Mouse (Mus musculus): ENCODE results near the gene Klf12. TPM values are rescaled to one million over a fixed set of nuclear protein-coding genes. Genes with fewer than 3 reads are reported as not detected.

Gene Klf12
- total RNA-seq, 2 experiments from 2014 or later: 14.2 to 14.7 TPM

DNA sequence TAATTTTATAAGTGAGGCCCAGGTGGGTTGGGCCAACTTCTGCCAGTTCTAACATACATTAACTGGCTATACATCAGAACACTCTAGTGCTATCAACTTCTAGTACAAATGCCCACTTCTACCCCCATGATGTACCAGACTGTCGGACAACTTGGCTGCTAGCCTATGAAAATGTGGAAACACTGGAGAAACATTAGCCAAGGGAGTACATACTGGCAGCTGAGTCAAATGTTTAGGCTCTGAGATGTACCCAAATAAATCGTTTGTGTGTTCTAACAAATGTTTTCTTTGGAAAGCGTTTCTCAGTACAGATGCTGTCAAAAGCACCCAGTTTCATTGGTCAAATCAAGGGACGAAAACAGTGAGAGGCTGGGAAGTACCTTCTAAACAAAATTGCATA lies 152.0 kb downstream of the Klf12 start:
- DNase-seq: no peak

DNA sequence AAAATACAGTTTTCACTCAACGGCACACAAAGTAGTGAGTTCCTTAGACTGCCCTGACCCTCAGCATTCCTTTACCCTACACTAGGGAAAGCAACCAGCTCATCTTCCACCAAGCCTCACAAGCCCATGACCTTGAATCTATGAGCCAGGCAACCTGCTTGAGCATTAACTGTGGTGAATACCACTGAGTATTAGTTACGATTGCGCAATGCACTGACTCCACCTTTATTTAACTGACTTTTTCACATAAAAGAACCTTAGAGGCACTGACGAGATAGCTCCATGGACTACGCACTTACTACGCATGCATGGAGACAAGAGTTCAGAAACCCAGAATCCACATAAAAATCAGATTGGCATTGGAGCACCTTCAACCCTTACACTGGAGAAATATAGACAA lies 158.4 kb downstream of the Klf12 start:
- DNase-seq: no peak

DNA sequence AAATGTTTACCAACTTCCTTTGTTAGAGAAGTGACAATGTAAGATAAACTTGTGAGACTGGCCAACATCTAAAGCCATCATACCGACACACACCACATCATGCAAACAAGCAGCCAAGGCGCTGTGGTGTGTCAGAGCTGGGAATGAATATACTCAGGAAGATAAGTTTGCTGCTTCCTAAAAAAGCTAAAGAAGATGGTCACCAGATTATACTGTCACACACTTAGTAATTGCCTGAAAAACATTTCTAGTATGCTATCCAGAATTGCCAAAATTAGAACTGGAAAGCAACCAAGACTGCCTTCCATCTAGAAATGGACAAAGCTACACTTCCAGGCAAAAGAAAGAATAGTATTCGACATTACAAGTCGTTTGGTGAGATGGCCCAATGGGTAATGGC lies 163.4 kb downstream of the Klf12 start:
- no peak for DNase-seq

DNA sequence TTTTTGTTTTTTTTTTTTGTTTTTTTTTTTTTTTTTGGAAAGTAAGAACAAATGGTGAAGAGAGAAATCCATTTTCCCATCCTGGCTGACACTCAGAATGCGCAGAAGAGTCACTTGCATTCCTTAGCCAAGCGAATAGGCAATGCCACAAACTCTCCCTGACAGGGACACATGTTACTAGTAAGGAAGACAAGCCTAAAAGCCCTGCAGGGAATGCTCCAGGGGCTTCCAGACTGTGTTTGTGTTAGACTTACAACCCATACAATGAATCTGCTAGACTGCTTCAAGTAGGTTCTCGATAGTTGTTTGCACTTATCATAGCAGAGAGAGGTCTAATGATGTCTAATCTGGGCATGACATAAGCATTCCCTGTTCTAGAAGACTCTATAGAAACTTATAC lies 164.6 kb downstream of the Klf12 start:
- no peak for DNase-seq

DNA sequence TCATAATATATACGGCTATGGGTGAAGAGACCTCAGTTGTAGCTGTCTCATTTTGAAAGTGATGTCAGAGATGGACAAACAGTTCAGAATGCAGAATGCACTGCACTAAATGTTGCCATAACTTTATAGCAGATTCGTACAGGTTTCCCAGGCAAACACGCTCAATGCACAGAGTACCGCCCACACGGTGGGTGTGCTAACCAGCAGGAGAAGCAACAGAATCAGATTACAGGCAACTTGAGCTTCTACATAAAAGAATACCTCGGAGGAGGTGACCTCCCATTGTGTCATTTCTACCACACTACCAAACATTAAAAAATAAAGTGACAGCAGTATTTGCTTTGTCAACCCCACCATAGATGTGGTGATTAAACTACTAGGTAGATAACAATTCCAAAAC lies 171.1 kb downstream of the Klf12 start:
- DNase-seq: no peak

DNA sequence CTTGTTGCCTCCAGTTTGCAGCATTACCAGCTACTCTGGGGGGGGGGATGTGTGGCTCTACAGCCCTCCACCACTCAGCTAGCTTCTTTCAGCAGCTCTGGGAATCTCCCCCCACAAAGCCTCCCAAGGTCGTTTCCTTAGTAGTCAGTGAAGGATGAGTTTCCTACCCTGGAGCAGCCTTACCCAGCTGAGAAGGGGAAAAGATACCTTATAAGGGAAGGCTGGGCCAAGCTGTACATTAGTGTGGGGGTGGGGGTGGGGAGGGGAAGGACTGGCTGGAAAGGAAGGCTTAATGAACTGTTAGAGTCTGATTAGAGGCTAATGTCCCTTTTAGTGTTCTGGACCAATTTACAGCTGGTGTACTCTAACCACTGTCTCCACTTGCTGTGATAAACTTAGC lies 172.7 kb downstream of the Klf12 start:
- DNase-seq: no peak

DNA sequence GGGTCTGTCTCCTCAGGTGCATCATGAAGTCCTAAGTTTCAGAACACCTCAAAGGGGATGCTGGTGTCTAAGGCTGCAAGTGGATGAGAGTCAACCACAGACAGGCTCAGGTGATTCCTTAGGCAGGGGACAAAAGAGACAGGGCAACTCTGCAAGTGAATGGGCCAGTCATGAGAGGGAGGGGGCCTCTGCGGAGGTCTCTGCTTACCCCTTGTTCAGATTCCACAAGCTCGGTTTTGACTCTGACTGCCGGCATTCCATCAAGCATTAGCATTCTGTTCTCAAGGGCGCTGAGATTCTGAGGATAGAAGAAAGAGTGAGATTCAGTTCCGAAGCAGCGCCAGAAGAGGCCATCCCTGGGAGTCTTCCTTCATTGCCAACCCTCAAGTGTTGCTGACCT lies 174.9 kb downstream of the Klf12 start:
- DNase-seq: no peak

DNA sequence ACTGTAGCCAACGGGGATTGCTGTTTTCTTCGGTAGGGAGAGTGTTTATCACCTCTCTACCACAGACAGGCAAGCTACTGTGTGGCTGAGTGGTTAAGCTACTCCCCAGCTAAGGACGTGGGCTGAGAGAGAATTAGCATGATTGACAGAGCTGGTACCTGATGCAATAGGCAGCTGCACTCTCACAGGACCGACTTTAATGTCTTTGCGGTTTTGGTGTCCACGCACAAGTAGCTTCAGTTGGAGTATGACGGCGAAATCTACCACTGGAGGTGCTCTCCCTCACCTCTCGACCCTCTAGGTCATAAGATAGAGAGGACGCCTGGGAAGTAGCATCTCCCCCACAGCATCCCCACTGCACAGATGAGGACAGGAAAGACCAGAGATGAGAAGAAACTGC lies 178.9 kb downstream of the Klf12 start:
- no peak for DNase-seq

DNA sequence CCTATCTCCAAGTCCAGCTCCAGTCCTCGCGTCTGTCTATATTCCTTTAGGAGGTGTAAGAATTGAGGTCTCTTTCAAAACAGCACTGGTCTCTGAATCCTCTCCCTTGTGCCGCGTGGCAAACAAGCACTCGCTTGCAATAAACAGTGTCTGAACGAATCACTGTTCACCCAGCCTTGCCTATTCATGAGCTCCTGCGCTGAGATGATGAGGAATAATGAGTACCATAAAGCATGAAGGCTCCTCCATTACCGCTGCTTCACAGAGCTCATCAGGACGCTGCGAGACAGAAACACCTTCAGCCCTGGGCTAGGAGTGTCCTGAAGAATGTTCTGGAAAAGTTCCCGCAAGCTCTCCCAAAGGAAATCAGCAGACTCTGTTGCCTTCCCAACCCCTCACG lies 179.7 kb downstream of the Klf12 start:
- DNase-seq: no peak

DNA sequence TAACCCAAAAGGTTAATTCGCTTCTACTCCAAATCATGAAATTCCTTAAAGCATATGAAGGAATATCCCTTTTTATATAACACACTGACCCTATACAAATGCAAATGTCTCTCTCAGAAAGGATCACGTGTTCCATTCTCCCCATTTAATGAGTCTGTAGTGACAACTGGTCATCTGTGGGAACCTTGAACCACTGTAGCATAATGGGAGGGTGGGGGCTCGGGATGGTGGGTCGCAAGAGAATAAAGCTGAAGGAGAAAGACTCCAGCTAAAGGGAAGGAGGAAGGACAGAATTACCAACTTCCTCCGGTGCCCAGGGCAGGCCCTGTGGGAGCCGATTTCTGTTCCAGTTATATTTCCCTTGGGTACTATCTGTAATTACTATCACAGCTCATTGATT lies 180.7 kb downstream of the Klf12 start:
- no peak for DNase-seq

DNA sequence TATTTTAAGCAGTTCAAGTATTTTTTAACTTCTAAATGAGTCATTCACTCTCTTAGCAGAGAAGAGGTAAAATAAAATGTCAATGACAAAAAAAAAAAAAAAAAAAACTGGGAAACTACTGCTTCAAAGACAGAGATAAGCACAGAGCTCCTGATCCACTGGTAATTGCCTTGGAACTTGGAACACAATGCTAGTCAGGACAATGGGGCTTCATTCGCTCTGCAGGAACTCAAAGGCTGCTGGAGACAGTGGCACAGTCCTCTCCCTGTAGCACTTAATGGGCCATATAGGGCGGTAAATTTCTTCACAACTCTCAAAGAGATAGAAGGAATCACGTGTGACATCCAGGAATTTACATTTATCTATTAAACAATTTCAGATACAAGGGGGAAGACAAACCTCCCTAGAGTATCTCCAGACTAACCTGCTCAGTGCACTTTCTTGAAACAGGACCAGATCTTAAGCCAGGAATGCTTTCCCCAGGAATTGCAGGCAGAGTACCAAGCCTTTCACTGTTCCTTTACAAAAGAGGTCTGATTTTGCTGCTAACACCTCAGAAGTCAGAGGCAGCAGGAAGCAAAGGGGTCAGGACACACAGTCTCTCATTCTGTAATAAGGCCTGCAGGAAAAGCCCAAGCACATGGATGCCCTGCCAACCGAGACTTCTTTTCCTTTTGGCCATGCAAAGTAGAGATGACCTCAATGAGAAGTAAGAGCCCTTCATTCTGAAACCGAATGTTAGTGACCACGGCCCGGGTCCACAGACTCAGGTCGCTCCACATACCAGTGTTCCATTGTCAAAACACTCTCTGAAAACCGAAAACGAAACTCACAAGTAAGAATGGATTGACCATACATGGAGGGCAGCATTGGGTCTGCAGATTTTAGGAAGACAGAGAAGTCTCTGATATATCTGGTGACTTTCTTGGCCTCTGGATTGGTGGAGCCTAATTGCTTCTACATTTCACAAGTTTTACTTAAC lies 187.0 kb downstream of the Klf12 start:
- no peak for DNase-seq

DNA sequence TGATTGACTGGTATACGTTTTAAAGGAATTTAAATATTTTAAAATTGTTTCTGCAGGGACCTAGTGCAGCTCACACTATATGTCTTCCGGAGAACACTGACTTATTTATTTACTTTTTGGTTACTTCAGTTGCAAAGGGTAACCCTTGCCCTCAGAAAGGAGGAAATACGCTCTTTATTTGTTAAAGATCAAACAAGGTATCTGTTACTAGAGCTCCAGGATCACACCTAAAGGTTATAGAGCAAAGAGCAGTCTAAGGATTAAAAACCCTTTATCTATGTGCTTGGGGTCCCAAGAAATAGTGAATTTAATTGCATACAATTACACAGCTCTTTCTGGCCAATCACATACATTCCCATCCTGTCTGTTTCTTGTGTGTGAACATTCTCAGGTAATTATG lies 188.7 kb downstream of the Klf12 start:
- no peak for DNase-seq

DNA sequence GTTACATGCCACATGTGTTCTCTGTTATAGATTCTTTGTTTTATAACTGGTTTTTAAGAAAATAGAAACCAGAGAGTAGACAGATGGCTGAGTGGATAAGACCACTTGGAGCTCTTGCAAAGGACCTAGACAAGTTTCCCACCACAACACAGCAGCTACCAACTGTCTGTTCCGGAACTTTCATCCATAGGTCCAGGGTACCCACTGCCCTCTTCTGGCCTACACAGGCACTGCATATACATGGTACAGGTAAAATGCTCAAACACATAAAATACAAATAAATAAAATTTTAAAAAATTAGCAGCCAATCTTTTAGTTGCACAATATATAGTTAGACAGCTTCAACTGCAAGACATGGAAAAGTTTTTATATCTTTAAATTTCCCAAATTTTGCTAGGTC lies 194.0 kb downstream of the Klf12 start:
- no peak for DNase-seq

DNA sequence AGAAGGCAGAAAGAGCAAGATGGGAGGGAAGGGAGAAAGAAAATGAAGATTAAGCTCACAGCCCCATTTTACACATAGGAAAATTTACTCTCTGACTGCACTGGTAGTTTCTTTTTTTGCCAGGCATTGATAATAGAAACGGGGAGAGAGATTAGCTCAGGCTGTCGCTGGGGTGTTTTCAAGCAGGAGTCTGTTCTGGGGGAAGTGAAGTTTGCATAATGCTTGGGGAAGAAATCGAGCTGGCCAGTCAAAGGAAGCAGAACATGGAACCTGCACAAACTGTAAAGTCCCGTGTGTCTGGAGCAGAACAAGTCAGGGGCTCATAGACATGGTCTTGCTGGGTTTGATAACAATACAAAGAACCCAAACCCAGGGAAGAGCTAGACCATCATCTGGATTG lies 204.9 kb downstream of the Klf12 start:
- no peak for DNase-seq

DNA sequence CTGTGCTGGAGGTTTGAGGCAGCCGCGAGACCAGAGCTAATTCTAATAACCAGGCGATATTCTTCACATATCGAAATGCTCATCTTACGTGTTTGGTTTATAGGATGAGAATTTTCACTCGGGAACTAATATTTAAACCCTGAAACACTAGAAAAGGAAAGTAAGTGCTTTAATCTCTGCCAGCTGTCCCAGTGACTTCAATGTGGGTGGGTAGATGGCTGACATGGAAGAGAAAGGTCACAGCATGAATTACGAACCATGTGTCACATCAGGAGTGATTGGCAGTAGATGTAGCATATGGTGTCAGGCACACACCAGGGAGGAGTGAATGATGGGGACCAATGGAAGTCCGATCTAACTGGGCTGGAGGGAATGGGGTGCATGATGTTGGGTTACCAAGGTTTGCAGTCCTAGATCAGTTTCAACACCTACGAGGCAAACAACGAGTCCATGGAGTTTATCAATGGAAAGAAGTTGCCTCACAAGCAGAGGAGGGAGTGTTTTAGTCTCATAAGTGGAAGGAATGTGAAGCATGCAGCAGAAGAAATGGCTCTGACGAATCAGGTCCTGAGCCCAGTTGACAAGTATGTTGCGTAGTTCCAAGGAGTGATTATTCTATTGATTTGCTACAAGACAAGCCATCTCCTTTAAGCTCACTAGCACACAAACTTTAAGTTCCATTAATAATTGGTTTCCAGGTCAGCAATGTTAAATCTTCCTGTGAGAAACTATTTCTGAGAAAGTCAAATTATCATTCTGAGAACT lies 211.9 kb downstream of the Klf12 start:
- no peak for DNase-seq

DNA sequence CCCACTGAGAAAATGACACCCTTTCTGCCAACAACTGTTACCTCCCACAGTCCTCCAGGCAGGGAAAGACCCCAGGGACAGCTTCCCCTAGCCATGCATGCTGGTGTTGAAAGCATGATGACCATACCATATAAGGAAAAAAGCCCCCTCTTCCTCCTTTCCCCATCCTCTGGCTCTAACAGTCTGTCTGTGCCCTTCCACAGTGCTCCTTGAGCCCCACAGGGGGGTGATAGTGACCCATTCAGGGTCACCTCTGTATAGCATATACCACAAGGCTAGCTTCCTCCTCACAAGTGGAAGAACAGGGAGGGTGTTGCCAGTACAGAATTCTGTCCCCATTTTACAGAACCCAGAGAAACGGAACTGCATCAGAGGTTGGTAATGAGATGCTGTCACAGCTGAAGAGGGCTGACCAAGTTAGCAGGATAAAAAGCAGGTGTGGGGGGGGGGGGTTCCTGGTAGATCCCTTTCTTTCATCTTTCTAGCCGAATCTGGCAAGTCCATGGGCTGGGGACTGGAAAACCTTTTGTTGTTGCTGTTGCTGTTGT lies 214.9 kb downstream of the Klf12 start:
- no peak for DNase-seq

DNA sequence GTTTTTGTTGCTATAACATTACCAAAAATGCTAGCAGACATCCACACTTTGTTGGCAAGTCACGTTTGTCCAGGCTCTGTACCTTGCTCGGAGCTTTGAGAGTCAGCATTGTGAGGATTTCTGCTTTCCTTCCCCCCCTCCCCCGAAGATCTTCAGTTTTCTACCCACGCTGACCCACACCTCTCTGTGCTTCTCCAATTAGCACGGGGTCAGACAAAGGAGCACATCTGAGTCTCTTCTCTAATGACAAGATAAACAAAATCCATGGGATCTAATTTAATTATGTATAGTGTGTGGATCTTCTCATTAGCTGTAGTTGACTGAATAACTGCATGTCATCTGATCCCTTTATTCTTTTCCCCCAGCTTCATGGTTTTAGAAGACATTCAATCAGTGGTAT lies 215.8 kb downstream of the Klf12 start:
- no peak for DNase-seq

DNA sequence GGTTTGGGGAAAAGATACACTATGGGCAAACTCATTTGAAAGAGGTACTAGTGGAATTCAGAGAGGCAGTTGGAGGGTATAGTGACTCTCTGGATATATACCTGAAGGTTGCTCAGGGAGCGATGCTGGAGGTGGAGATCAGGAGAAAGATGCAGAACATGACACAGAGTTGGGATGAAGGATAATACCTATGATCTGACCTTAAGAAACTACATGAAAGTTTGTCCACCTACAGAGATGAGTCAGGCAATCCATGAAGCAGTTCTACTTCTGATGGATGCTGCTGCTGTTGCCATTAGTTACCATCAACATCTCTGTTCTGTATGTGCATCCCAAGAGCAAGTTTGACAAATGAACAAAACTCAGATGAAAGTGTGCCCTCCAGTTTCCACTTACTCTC lies 222.0 kb downstream of the Klf12 start:
- DNase-seq: no peak

DNA sequence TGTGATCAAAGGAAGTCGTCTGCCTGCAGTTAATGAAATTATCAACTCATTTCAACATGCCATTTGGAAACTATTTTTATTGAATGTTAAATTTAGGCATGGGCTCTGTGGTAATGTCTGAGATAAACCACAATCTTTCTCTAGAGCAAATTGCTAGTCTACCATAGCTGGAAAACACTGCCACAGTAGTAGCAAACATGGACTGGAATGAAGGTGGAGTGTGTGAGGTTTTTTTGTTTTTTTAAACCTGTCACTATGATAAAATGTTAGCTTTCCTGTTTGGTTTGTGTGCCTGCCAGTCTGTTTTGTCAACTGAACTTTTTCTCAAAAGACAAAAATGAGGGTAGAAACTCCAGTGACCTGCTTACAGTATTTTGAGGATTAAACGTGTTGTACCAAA lies 230.3 kb downstream of the Klf12 start:
- no peak for DNase-seq

DNA sequence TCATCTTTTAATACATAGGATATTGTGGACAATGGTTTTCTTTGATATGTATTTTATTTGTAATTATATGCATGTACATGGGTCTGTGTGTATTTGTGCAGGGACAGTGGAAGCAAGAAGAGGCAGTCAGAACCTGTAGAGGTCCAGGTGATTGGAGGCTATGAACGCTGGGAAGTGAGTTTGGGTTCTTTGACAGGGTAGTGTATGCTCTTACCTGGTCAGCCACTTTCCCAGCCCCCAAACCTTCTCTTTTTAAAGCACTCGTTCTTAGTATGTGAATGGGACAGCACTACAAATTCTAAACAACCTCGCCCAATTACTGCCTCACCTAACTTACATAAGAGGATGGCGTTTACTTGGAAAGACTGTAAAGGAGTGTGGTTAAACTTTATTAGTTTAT lies 231.0 kb downstream of the Klf12 start:
- no peak for DNase-seq

DNA sequence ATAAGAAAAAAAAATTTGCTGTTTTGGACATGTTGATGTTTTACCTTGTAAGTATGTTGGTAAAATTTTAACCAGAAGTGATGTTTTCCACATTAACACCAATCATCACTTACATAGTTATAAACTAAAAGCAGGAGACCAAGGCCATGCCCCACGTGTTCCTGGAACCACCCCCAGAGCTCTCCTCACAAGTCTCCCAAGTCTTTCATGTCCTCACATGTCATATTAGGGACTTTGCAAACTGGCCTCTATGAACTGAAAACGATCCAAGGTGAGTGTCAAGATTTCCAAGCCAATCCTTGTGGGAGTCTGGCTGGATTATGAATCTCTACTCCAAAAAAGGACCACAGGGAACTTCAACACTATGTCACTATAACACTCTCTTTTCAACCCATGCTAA lies 231.6 kb downstream of the Klf12 start:
- no peak for DNase-seq

DNA sequence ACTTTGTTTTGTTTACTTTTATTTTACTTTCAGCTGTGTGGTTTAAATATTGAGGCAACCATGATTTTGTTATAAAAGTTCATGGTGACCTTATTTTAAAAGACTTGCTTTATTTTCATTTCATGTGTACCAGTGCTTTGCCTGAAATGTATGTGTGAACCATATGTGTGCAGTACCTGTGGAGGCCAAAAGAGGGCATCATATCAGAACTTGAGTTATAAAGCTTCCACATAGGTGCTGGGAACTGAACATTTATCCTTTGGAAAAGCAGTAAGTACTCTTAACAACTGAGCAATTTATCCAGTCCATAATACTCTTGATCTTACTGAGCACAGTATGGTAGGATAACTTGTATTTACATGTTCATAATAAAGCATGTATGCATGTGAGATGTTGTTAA lies 239.0 kb downstream of the Klf12 start:
- no peak for DNase-seq

DNA sequence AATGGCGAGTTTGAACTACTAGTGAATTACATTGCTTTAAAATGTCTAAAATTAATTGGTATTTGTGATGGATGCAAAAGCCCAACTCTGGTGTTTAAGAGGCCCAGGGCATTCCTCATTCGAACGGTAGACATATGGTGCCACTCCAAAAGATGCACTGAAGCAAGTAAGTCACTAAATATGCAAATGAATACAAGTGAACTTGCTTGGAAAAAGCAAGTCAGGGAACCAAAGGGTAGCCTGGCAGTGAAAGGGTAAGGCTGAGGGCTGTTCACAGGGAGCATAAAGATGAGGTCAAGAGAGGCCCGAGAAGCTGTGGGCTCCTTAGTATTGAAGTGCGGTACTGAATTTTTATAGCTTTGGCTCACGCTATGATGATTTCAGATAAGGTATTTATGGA lies 242.7 kb downstream of the Klf12 start:
- DNase-seq: no peak

DNA sequence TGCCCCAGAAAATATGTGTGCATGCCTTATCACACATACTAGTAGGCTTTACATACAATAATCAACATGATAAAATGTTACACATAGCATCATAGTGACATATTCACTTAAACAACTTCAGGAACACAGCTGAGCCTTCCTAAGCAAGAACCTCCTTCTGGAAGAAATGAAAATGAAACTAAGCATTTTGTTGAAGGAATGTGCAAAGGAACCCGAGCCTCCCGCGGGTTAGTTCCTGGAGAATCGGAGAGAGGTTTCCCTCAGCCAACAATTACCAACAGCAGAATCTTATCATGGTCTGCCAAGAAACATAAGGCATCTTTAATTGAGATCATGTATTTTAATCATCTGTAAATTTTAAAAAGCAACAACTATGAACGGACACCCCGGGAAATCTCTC lies 257.8 kb downstream of the Klf12 start:
- DNase-seq: no peak

Data from heart, postnatal 4 days (tissue).